In genomic region chrX:101993841-101994571, GRCm38 (mm10) we compare ENCODE assay signal across 8 mouse cellular contexts.
DNase-seq lines count a peak whose midpoint lies in the region; ATAC-seq lines count a peak whose summit lies in the region.

No protein-coding gene starts in this region.

- H3K9ac ChIP-seq in forebrain, embryonic 14.5 days (ENCODE audit: low read length) = no peak overlapping the region
- no peak overlapping the region for H3K9ac ChIP-seq in stomach, embryonic 16.5 days (ENCODE audit: low read length)

- H3K9me3 ChIP-seq in forebrain, embryonic 14.5 days (replicated peaks; ENCODE audit: control insufficient read depth, low read length) = no peaks in the 10 kb centered on the region
- H3K9me3 ChIP-seq in midbrain, embryonic 10.5 days (replicated peaks) = no peaks in the 10 kb centered on the region
- H3K9me3 ChIP-seq in stomach, embryonic 16.5 days (replicated peaks; ENCODE audit: control insufficient read depth, low read length) = no peaks in the 10 kb centered on the region

- no peaks in the 10 kb centered on the region for H3K36me3 ChIP-seq in forebrain, embryonic 14.5 days (ENCODE audit: control insufficient read depth, insufficient read depth, low read length)
- no peaks in the 10 kb centered on the region for H3K36me3 ChIP-seq in midbrain, embryonic 10.5 days
- H3K36me3 ChIP-seq in stomach, embryonic 16.5 days (ENCODE audit: control insufficient read depth, insufficient read depth, low read length) = no peaks in the 10 kb centered on the region

- peak overlapping the region; percentile 52; the same call in 1 of the 2 replicates for H3K27ac ChIP-seq in forebrain, embryonic 14.5 days (ENCODE audit: low read depth, low read length)
- H3K27ac ChIP-seq in midbrain, embryonic 10.5 days (replicated peaks) = peak overlapping the region; percentile 79
- H3K27ac ChIP-seq in stomach, embryonic 16.5 days (ENCODE audit: low read length) = peak overlapping the region; percentile 73

- peak; percentile 36 for DNase-seq in ovary, postnatal 36 days (ENCODE audit: low spot score)
- DNase-seq in ovary, postnatal 14 days (ENCODE audit: low spot score) = no peak
- peak; percentile 89 for DNase-seq in forebrain, embryonic 14.5 days (ENCODE audit: low spot score)
- DNase-seq in heart, postnatal 14 days = peak; percentile 33 to 51
- peak; percentile 61 to 82 for DNase-seq in layer of hippocampus, postnatal 14 days (ENCODE audit: low spot score in 2 of 2)
- DNase-seq in midbrain, embryonic 10.5 days (ENCODE audit: low spot score) = peak; percentile 70
- no peak for DNase-seq in urinary bladder, postnatal 36 days (ENCODE audit: low spot score in 2 of 2)

- intact Hi-C loops in heart, postnatal 14 days (cut with DNase I) = no loop called here

- peak overlapping the region; percentile 9; the same call in 1 of the 2 replicates for H3K4me2 ChIP-seq in forebrain, embryonic 14.5 days (ENCODE audit: low read length)
- no peak overlapping the region for H3K4me2 ChIP-seq in stomach, embryonic 16.5 days (ENCODE audit: low read depth, low read length)

- H3K4me3 ChIP-seq in forebrain, embryonic 14.5 days (ENCODE audit: low read depth, low read length) = no peak overlapping the region
- H3K4me3 ChIP-seq in midbrain, embryonic 10.5 days = no peak overlapping the region
- no peak overlapping the region for H3K4me3 ChIP-seq in stomach, embryonic 16.5 days (replicated peaks; ENCODE audit: low read length)

- no peaks in the 10 kb centered on the region for H3K4me1 ChIP-seq in forebrain, embryonic 14.5 days (ENCODE audit: control insufficient read depth, insufficient read depth, low read length)
- peaks cover 14% of the 10 kb centered on the region for H3K4me1 ChIP-seq in midbrain, embryonic 10.5 days
- 0 out of 2 replicates have a peak, but pooled peaks cover 3% of the 10 kb centered on the region for H3K4me1 ChIP-seq in stomach, embryonic 16.5 days (ENCODE audit: control insufficient read depth, insufficient read depth, low read length)

- peak; percentile 93 for ATAC-seq in forebrain, embryonic 14.5 days
- ATAC-seq in stomach, embryonic 16.5 days (ENCODE audit: insufficient read depth, low FRiP score) = peak; percentile 80

- WGBS in forebrain, embryonic 14.5 days = 38% methylated on average over 12 of the region's 12 CpGs
- 33% methylated on average over 12 of the region's 12 CpGs for WGBS in midbrain, embryonic 10.5 days
- 30% methylated on average over 12 of the region's 12 CpGs for WGBS in stomach, embryonic 16.5 days

- H3K27me3 ChIP-seq in forebrain, embryonic 14.5 days (replicated peaks; ENCODE audit: control insufficient read depth, insufficient read depth, low read length) = no peaks in the 10 kb centered on the region
- H3K27me3 ChIP-seq in midbrain, embryonic 10.5 days (ENCODE audit: low read depth, poor library complexity, severe bottlenecking) = peaks cover 98% of the 10 kb centered on the region
- H3K27me3 ChIP-seq in stomach, embryonic 16.5 days (ENCODE audit: control insufficient read depth, insufficient read depth, low read length) = peaks cover 5% of the 10 kb centered on the region; the same call in 1 of the 2 replicates

Comparison
In these comparisons a context has a peak if more than half of its experiments do, and no peak if none do; other contexts are left out.
1. DNase-seq: peak in ovary, postnatal 36 days (single experiment), forebrain, embryonic 14.5 days (single experiment), heart, postnatal 14 days (2 of 2), layer of hippocampus, postnatal 14 days (2 of 2) and midbrain, embryonic 10.5 days (single experiment); none in ovary, postnatal 14 days (single experiment) and urinary bladder, postnatal 36 days (0 of 2).
2. Peak in every context shown above with its lines, with median percentiles within 50 percentile points of each other: H3K27ac ChIP-seq.